Mouse (Mus musculus) cerebellum, postnatal 4 days (tissue): Measurements from ENCODE around the gene Gm21866.
"Not testable (repeated sequence)": the region's sequence is repeated elsewhere in the genome, so short reads cannot be mapped to it uniquely, and the experiment has no call there.

Experiments
- DNase-seq, 2 experiments: peaks; one replicate each; pipeline ENCODE4 v3.0.0; 2022; ENCODE audit warnings: low spot score in 2 of 2, mixed read lengths in 1 of 2

The Gm21866 gene

DNA sequence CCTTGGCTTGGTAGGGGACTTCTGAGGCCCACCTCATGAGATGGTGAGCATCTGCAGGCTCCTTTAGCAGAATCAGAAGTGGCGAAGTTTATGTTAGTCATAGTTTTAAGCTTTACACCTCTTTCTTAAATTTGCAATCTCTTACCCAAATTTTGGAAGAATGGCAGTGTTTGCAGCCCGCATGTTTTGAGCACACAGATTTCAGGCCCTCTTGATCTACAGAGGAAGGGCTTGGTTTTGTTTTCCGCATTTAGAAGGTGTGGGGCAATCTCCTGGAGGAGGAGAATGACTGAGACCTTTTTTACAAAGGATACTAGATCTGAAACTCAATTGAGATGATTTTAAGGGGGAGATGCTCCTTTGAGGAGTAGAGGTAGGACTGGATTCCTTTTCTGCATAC lies at the start of gene Gm21866:
Gene Gm21866, minus strand, starts transcription at position 101 of the 400 bp plus-strand sequence.
- not testable (repeated sequence) for DNase-seq

DNA sequence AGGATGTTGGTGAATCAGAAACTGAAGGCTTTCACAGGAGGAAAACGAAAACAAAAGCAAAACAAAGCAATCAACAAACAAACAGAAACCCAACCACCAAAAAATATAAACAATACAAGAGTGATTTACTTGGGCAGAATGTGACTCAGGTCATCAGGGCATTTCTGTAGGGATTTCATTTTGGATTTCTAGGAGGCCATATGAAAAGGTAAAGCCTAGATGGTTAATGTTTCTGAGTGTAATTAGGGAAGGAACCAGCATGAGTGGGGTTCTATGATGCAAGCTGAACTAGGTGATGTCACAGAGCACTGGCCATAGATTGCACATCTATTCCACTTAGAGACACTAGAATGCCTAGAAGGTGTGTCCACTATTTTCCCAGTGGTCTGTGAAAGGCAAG lies 28.3 kb upstream of the Gm21866 start, which contains the start of gene Gm20773:
Gene Gm20773, plus strand, starts transcription at position 301 of the 400 bp plus-strand sequence.
- DNase-seq = not testable (repeated sequence)
